Mouse (Mus musculus) kidney, embryonic 14.5 days (tissue): ENCODE data around the gene Lrrc3c. TPM values are rescaled to one million over a fixed set of nuclear protein-coding genes. Genes with fewer than 3 reads are reported as not detected.

Experiments used
- ATAC-seq: fragments of 200-750 bp; cut with Nextera tagmentation; 2 replicates; pipeline ENCODE4 v1.8.0; 2017; ENCODE audit warnings: moderate number of reproducible peaks, mild to moderate bottlenecking, moderate TSS enrichment, moderate library complexity; ENCODE audit not compliant: low FRiP score, low TSS enrichment
- H3K27ac ChIP-seq: fragments of 300-500 bp; sonication (generic); 2 replicates; pipeline ENCODE4 v1.5.1; 2014; ENCODE audit warnings: low read depth, mild to moderate bottlenecking, low read length, moderate library complexity, mixed read lengths
- H3K27me3 ChIP-seq: fragments of 300-500 bp; sonication (generic); 2 replicates; pipeline ENCODE4 v1.6.1; 2014; ENCODE audit warnings: mild to moderate bottlenecking, low read length; ENCODE audit not compliant: control insufficient read depth, insufficient read depth
- H3K36me3 ChIP-seq: fragments of 300-500 bp; sonication (generic); 2 replicates; pipeline ENCODE4 v1.6.1; 2014; ENCODE audit warnings: low read length, mixed read lengths; ENCODE audit not compliant: control insufficient read depth, insufficient read depth
- H3K4me1 ChIP-seq: fragments of 300-500 bp; sonication (generic); 2 replicates; pipeline ENCODE4 v1.6.1; 2014; ENCODE audit warnings: low read length, mixed read lengths; ENCODE audit not compliant: control insufficient read depth, insufficient read depth
- H3K4me2 ChIP-seq: fragments of 300-500 bp; sonication (generic); replicated peaks from 2 replicates; pipeline ENCODE4 v1.6.1; 2014; ENCODE audit warnings: low read depth, mild to moderate bottlenecking, low read length
- H3K4me3 ChIP-seq: fragments of 300-500 bp; sonication (generic); 2 replicates; pipeline ENCODE4 v1.5.1; 2014; ENCODE audit warnings: mild to moderate bottlenecking, low read length
- H3K9ac ChIP-seq: fragments of 300-500 bp; sonication (generic); 2 replicates; pipeline ENCODE4 v1.6.1; 2014; ENCODE audit warnings: low read depth, mild to moderate bottlenecking, low read length, moderate library complexity
- H3K9me3 ChIP-seq: fragments of 300-500 bp; sonication (generic); 2 replicates; pipeline ENCODE4 v1.6.1; 2016; ENCODE audit warnings: low read length; ENCODE audit not compliant: control insufficient read depth
- WGBS: fragments of 180-500 bp; shearing (Covaris S2); extraction: QIAGEN DNeasy Blood & Tissue Kit; methylation state at CpG from one replicate; pipeline ENCODE4 v1.1.7; 2014; 5-methylcytosine and 5-hydroxymethylcytosine counted together
- polyA plus RNA-seq: library from polyadenylated mRNA; unstranded; fragments of >200 nt; fragmentation: Nextera tagmentation; extraction: Ambion mirVana; gene quantifications from 2 replicates; pipeline ENCODE4 v1.2.1, GENCODE M21; 2014

The Lrrc3c gene
- polyA plus RNA-seq, 1 experiment from 2014 or later = not detected

- Histone ChIP-seq H3K4me1 (no peaks in the 10 kb centered on the region), H3K27me3 (no peaks in the 10 kb centered on the region), H3K9ac (no peak overlapping the region), H3K27ac (no peak overlapping the region), H3K9me3 (peaks cover 2% of the 10 kb centered on the region; the same call in 1 of the 2 replicates), H3K4me2 (no peak overlapping the region), H3K36me3 (no peaks in the 10 kb centered on the region), H3K4me3 (no peak overlapping the region)
- whole genome bisulfite sequencing = 43% methylated on average over 13 of the region's 13 CpGs
- no peak for ATAC-seq
Observed at GRCm38 (mm10) chr11:98563921-98564414, 34.1 kb upstream of the Lrrc3c start.

- 88% methylated on average over 8 of the region's 8 CpGs for WGBS
- ATAC-seq = no peak
- no peaks in the 10 kb centered on the region for H3K36me3 ChIP-seq
- no peak overlapping the region for H3K9ac ChIP-seq
- H3K4me1 ChIP-seq = no peaks in the 10 kb centered on the region
- H3K4me2 ChIP-seq = no peak overlapping the region
- no peak overlapping the region for H3K4me3 ChIP-seq
- no peaks in the 10 kb centered on the region for H3K27me3 ChIP-seq
- peaks cover 2% of the 10 kb centered on the region; the same call in 1 of the 2 replicates for H3K9me3 ChIP-seq
- no peak overlapping the region for H3K27ac ChIP-seq
Observed at GRCm38 (mm10) chr11:98568326-98568725, 29.8 kb upstream of the Lrrc3c start.

- no peaks in the 10 kb centered on the region for H3K4me1 ChIP-seq
- no peak overlapping the region for H3K9ac ChIP-seq
- peaks cover 2% of the 10 kb centered on the region; the same call in 1 of the 2 replicates for H3K9me3 ChIP-seq
- H3K4me3 ChIP-seq = no peak overlapping the region
- no peak overlapping the region for H3K4me2 ChIP-seq
- H3K27ac ChIP-seq = no peak overlapping the region
- ATAC-seq = no peak
- H3K27me3 ChIP-seq = no peaks in the 10 kb centered on the region
- no peaks in the 10 kb centered on the region for H3K36me3 ChIP-seq
- WGBS = 86% methylated on average over 6 of the region's 6 CpGs
Observed at GRCm38 (mm10) chr11:98569461-98569860, 28.6 kb upstream of the Lrrc3c start.

GRCm38 (mm10) chr11:98577776-98578175 is 20.3 kb upstream of the Lrrc3c start:
- H3K9ac ChIP-seq = no peak overlapping the region
- H3K4me2 ChIP-seq = no peak overlapping the region
- no peak for ATAC-seq
- no peak overlapping the region for H3K4me3 ChIP-seq
- no peaks in the 10 kb centered on the region for H3K4me1 ChIP-seq
- H3K27ac ChIP-seq = no peak overlapping the region
- H3K36me3 ChIP-seq = peaks cover 15% of the 10 kb centered on the region
- H3K9me3 ChIP-seq = no peaks in the 10 kb centered on the region
- no peaks in the 10 kb centered on the region for H3K27me3 ChIP-seq
- 85% methylated on average over 5 of the region's 5 CpGs for WGBS

GRCm38 (mm10) chr11:98580301-98581121 is 17.6 kb upstream of the Lrrc3c start:
- ATAC-seq = no peak
- Histone ChIP-seq H3K36me3 (peaks cover 23% of the 10 kb centered on the region), H3K9ac (no peak overlapping the region), H3K9me3 (no peaks in the 10 kb centered on the region), H3K4me2 (no peak overlapping the region), H3K27ac (no peak overlapping the region), H3K4me3 (no peak overlapping the region), H3K27me3 (no peaks in the 10 kb centered on the region), H3K4me1 (peaks cover 4% of the 10 kb centered on the region)
- whole genome bisulfite sequencing = 79% methylated on average over 16 of the region's 16 CpGs

- no peak overlapping the region for H3K27ac ChIP-seq
- peaks cover 23% of the 10 kb centered on the region for H3K36me3 ChIP-seq
- H3K4me2 ChIP-seq = no peak overlapping the region
- H3K27me3 ChIP-seq = no peaks in the 10 kb centered on the region
- H3K9me3 ChIP-seq = no peaks in the 10 kb centered on the region
- ATAC-seq = no peak
- H3K4me3 ChIP-seq = no peak overlapping the region
- 73% methylated on average over 17 of the region's 17 CpGs for WGBS
- peaks cover 11% of the 10 kb centered on the region for H3K4me1 ChIP-seq
- no peak overlapping the region for H3K9ac ChIP-seq
Observed at GRCm38 (mm10) chr11:98581286-98582029, 16.6 kb upstream of the Lrrc3c start.

- Histone ChIP-seq H3K27ac (no peak overlapping the region), H3K27me3 (no peaks in the 10 kb centered on the region), H3K9me3 (no peaks in the 10 kb centered on the region), H3K9ac (no peak overlapping the region), H3K4me3 (no peak overlapping the region), H3K4me1 (peaks cover 11% of the 10 kb centered on the region), H3K4me2 (no peak overlapping the region), H3K36me3 (peaks cover 23% of the 10 kb centered on the region)
- 90% methylated on average over 8 of the region's 8 CpGs for WGBS
- ATAC-seq = no peak
Observed at GRCm38 (mm10) chr11:98582030-98582388, 16.1 kb upstream of the Lrrc3c start.

- WGBS = 90% methylated on average over 12 of the region's 12 CpGs
- no peak for ATAC-seq
Observed at GRCm38 (mm10) chr11:98582551-98583264, 15.4 kb upstream of the Lrrc3c start.

More at GRCm38 (mm10) chr11:98582551-98583264, 15.4 kb upstream of the Lrrc3c start:
- Histone ChIP-seq H3K9me3 (no peaks in the 10 kb centered on the region), H3K4me3 (no peak overlapping the region), H3K27ac (no peak overlapping the region), H3K4me2 (no peak overlapping the region), H3K27me3 (no peaks in the 10 kb centered on the region), H3K4me1 (peaks cover 16% of the 10 kb centered on the region), H3K9ac (no peak overlapping the region), H3K36me3 (peaks cover 23% of the 10 kb centered on the region)
